Mouse (Mus musculus): ENCODE data around the gene Camta1.

DNA sequence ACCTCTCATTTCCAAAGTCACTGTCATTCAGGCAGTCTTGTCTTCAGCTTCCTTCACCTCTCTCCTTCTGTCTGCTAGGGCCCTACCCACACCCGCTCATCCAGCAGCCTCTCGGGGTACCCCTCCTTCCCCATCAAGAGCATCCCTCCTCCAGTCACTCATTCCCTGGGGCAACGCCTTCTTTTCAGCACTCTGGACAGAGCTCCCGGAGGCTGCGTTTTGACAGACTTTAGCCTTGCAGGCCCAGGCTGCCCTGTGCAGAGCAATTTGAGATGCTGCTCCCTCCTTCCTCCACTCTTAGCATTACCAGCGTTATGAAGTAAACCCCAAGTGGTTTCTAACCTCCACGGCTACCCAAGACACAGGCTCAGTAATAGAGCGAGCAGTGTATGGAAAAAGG, 675.2 kb downstream of the Camta1 start:
- TF ChIP-seq CTCF (IDR thresholded peaks at IDR 0.05; ENCODE audit: borderline replicate concordance, insufficient read depth, low read depth, low read length) (no peak), POLR2A (IDR thresholded peaks at IDR 0.05; ENCODE audit: borderline replicate concordance, insufficient read depth, low read length) (no peak)
